In the genomic region with DNA sequence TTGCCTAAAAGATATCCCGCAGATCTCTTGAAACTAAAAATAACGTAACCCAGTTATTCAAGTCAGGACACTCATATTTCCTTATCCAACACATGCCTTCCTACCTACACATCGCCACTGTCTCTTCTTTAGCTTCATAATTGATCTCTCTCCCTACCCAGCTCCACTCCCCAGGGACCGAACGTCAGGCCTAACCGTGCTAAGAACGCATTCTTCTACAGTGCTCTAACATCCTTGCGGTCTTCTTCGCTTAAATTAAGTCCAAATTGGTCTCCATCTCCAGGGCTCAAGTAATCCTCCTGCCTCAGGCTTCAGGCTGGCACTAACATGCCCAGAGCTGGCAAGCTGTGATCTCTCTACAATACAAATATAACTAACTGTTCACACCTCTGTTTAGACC, we compare ENCODE assay signal across 8 mouse cellular contexts. TPM values are rescaled to one million over a fixed set of nuclear protein-coding genes. Genes with fewer than 3 reads are reported as not detected.
DNase-seq lines count a peak whose midpoint lies in the region; ATAC-seq lines count a peak whose summit lies in the region.

No protein-coding gene starts in this region.

- H3K9ac ChIP-seq in intestine, embryonic 14.5 days (ENCODE audit: low read length) = peak overlapping the region; percentile 93
- peak overlapping the region; percentile 97 for H3K9ac ChIP-seq in midbrain, embryonic 16.5 days (ENCODE audit: low read depth, low read length)

- ATAC-seq in cerebellum, adult (ENCODE audit: insufficient number of reproducible peaks, low FRiP score, low TSS enrichment) = no peak
- ATAC-seq in intestine, embryonic 14.5 days (replicated peaks; ENCODE audit: low FRiP score, low TSS enrichment, low read depth) = no peak
- no peak; the same call in 1 of the 2 replicates for ATAC-seq in midbrain, embryonic 16.5 days

- peaks cover 7% of the 10 kb centered on the region for H3K36me3 ChIP-seq in intestine, embryonic 14.5 days (ENCODE audit: control insufficient read depth, insufficient read depth, low read length)
- peaks cover 2% of the 10 kb centered on the region; the same call in 1 of the 2 replicates for H3K36me3 ChIP-seq in midbrain, embryonic 16.5 days (ENCODE audit: control insufficient read depth, insufficient read depth, low read length)

- peak overlapping the region; percentile 99 for H3K27ac ChIP-seq in intestine, embryonic 14.5 days (ENCODE audit: low read depth)
- peak overlapping the region; percentile 99 for H3K27ac ChIP-seq in midbrain, embryonic 16.5 days (ENCODE audit: low read length)

- peak overlapping the region; percentile 89 for H3K4me2 ChIP-seq in intestine, embryonic 14.5 days (ENCODE audit: low read length)
- peak overlapping the region; percentile 92 for H3K4me2 ChIP-seq in midbrain, embryonic 16.5 days (ENCODE audit: low read length)

- H3K27me3 ChIP-seq in intestine, embryonic 14.5 days (replicated peaks; ENCODE audit: control insufficient read depth, insufficient read depth, low read length) = no peaks in the 10 kb centered on the region
- no peaks in the 10 kb centered on the region for H3K27me3 ChIP-seq in midbrain, embryonic 16.5 days (ENCODE audit: control insufficient read depth, insufficient read depth, low read depth, low read length)

- WGBS in intestine, embryonic 14.5 days = 22% methylated on average over 9 of the region's 9 CpGs
- 31% methylated on average over 9 of the region's 9 CpGs for WGBS in midbrain, embryonic 16.5 days

- DNase-seq in cerebellum, adult 8-10 months = peak; percentile 27
- DNase-seq in thymus, postnatal 4 days = peak; percentile 17
- DNase-seq in thymus, postnatal 36 days = no peak
- DNase-seq in intestine, embryonic 14.5 days (ENCODE audit: low spot score) = peak; percentile 63
- DNase-seq in frontal cortex, postnatal 10 days (ENCODE audit: low spot score in 2 of 2) = no peak
- DNase-seq in layer of hippocampus, postnatal 14 days (ENCODE audit: low spot score in 2 of 2) = no peak

- H3K9me3 ChIP-seq in intestine, embryonic 14.5 days (ENCODE audit: control insufficient read depth, low read length) = no peaks in the 10 kb centered on the region
- H3K9me3 ChIP-seq in midbrain, embryonic 16.5 days (replicated peaks; ENCODE audit: control insufficient read depth, low read length, poor library complexity, severe bottlenecking) = no peaks in the 10 kb centered on the region

- H3K4me1 ChIP-seq in intestine, embryonic 14.5 days (replicated peaks; ENCODE audit: control insufficient read depth, insufficient read depth, low read length) = peaks cover 19% of the 10 kb centered on the region; the same call in 1 of the 2 replicates
- peaks cover 40% of the 10 kb centered on the region for H3K4me1 ChIP-seq in midbrain, embryonic 16.5 days (ENCODE audit: control insufficient read depth, insufficient read depth, low read length)

- H3K4me3 ChIP-seq in intestine, embryonic 14.5 days (ENCODE audit: low read depth, low read length) = peak overlapping the region; percentile 76
- peak overlapping the region; percentile 63 for H3K4me3 ChIP-seq in midbrain, embryonic 16.5 days (ENCODE audit: low read depth, low read length)

RNA-seq across cellular contexts. Expression of a gene that starts 0.7 kb away (rescaled TPM):
- 43.8 and 51.1 TPM in 2 replicates for polyA plus RNA-seq in intestine, embryonic 14.5 days (2014; fragmentation: Nextera tagmentation; extraction: Ambion mirVana)
- polyA plus RNA-seq in midbrain, embryonic 16.5 days (2015; fragmentation: Nextera tagmentation; extraction: Ambion mirVana) = 53.6 and 55.2 TPM in 2 replicates
- total RNA-seq in layer of hippocampus, postnatal 14 days (2021) = 10 to 100 TPM; 32.4 to 32.7 TPM

RNA-seq across cellular contexts. Expression of a gene that starts 17.2 kb away (rescaled TPM):
- 31.1 and 34.6 TPM in 2 replicates for polyA plus RNA-seq in intestine, embryonic 14.5 days (2014; fragmentation: Nextera tagmentation; extraction: Ambion mirVana)
- 53.8 and 56.9 TPM in 2 replicates for polyA plus RNA-seq in midbrain, embryonic 16.5 days (2015; fragmentation: Nextera tagmentation; extraction: Ambion mirVana)
- 10 to 100 TPM; 40.5 to 41.4 TPM for total RNA-seq in layer of hippocampus, postnatal 14 days (2021)

RNA-seq across cellular contexts. Expression of a gene that starts 17.2 kb away (rescaled TPM):
- polyA plus RNA-seq in intestine, embryonic 14.5 days (2014; fragmentation: Nextera tagmentation; extraction: Ambion mirVana) = 48.2 and 51.4 TPM in 2 replicates
- polyA plus RNA-seq in midbrain, embryonic 16.5 days (2015; fragmentation: Nextera tagmentation; extraction: Ambion mirVana) = 146 and 166 TPM in 2 replicates
- 100 to 1,000 TPM; 123 to 135 TPM for total RNA-seq in layer of hippocampus, postnatal 14 days (2021)

RNA-seq across cellular contexts. Expression of a gene that starts 32.4 kb away (rescaled TPM):
- 1.5 and 1.7 TPM in 2 replicates for polyA plus RNA-seq in intestine, embryonic 14.5 days (2014; fragmentation: Nextera tagmentation; extraction: Ambion mirVana)
- 4.3 and 4.6 TPM in 2 replicates for polyA plus RNA-seq in midbrain, embryonic 16.5 days (2015; fragmentation: Nextera tagmentation; extraction: Ambion mirVana)
- total RNA-seq in layer of hippocampus, postnatal 14 days (2021) = 1 to 10 TPM; 6.8 to 7.4 TPM

RNA-seq across cellular contexts. Expression of a gene that starts 33.4 kb away (rescaled TPM):
- polyA plus RNA-seq in intestine, embryonic 14.5 days (2014; fragmentation: Nextera tagmentation; extraction: Ambion mirVana) = 105 and 114 TPM in 2 replicates
- 105 and 116 TPM in 2 replicates for polyA plus RNA-seq in midbrain, embryonic 16.5 days (2015; fragmentation: Nextera tagmentation; extraction: Ambion mirVana)
- total RNA-seq in layer of hippocampus, postnatal 14 days (2021) = 100 to 1,000 TPM; 112 TPM

Comparison
In these comparisons a context has a peak if more than half of its experiments do, and no peak if none do; other contexts are left out.
1. DNase-seq: peak in cerebellum, adult 8-10 months (single experiment), thymus, postnatal 4 days (single experiment) and intestine, embryonic 14.5 days (single experiment); none in thymus, postnatal 36 days (0 of 2), frontal cortex, postnatal 10 days (0 of 2) and layer of hippocampus, postnatal 14 days (0 of 2).